Mouse (Mus musculus) left cerebral cortex, adult 9 months (tissue): Measurements from ENCODE around the gene Smc1b.
"Not testable (repeated sequence)": the region's sequence is repeated elsewhere in the genome, so short reads cannot be mapped to it uniquely, and the experiment has no call there.

Source experiments
- DNase-seq, 2 experiments: peaks; one replicate each; pipeline ENCODE4 v3.0.0; 2022; ENCODE audit warnings: low spot score in 2 of 2

Gene Smc1b

GRCm38 (mm10) chr15:85135143-85135542, 3.4 kb upstream of the Smc1b start:
- no peak for DNase-seq

- no peak for DNase-seq
Measured at GRCm38 (mm10) chr15:85132193-85132520, 393 bp upstream of the Smc1b start.

- no peak for DNase-seq
Measured at GRCm38 (mm10) chr15:85085641-85086040, 46.1 kb downstream of the Smc1b start.

GRCm38 (mm10) chr15:85072651-85073050, 59.1 kb downstream of the Smc1b start:
- DNase-seq, result no peak

GRCm38 (mm10) chr15:85070561-85070960, 61.2 kb downstream of the Smc1b start:
- peak in 1 of 2 experiments; percentile 65 for DNase-seq

GRCm38 (mm10) chr15:85063421-85063820, 68.3 kb downstream of the Smc1b start:
- no peak for DNase-seq

GRCm38 (mm10) chr15:85055186-85055585, 76.6 kb downstream of the Smc1b start:
- no peak for DNase-seq

- DNase-seq, result no peak
Measured at GRCm38 (mm10) chr15:85054098-85054497, 77.7 kb downstream of the Smc1b start.

GRCm38 (mm10) chr15:85049758-85050157, 82.0 kb downstream of the Smc1b start:
- no peak for DNase-seq

- no peak for DNase-seq
Measured at GRCm38 (mm10) chr15:85047865-85048264, 83.9 kb downstream of the Smc1b start.

- DNase-seq, result peak in 1 of 2 experiments; percentile 46
Measured at GRCm38 (mm10) chr15:85046230-85046950, 85.4 kb downstream of the Smc1b start.

- no peak for DNase-seq
Measured at GRCm38 (mm10) chr15:85043761-85044160, 88.0 kb downstream of the Smc1b start.

- DNase-seq, result no peak
Measured at GRCm38 (mm10) chr15:85043116-85043515, 88.6 kb downstream of the Smc1b start.

- DNase-seq, result peak; percentile 55 to 78
Measured at GRCm38 (mm10) chr15:85042361-85042954, 89.3 kb downstream of the Smc1b start.

GRCm38 (mm10) chr15:85041546-85042225, 90.1 kb downstream of the Smc1b start:
- no peak for DNase-seq

GRCm38 (mm10) chr15:85037343-85037690, 94.4 kb downstream of the Smc1b start:
- DNase-seq, result no peak

- DNase-seq, result peak; percentile 92 to 99
Measured at GRCm38 (mm10) chr15:85036566-85037342, 95.0 kb downstream of the Smc1b start.

GRCm38 (mm10) chr15:85033916-85034315, 97.8 kb downstream of the Smc1b start:
- DNase-seq, result not testable (repeated sequence)

- DNase-seq, result no peak
Measured at GRCm38 (mm10) chr15:85031866-85032265, 99.9 kb downstream of the Smc1b start.

GRCm38 (mm10) chr15:85030643-85031042, 101.1 kb downstream of the Smc1b start:
- not testable (repeated sequence) for DNase-seq

- not testable (repeated sequence) for DNase-seq
Measured at GRCm38 (mm10) chr15:85028648-85029047, 103.1 kb downstream of the Smc1b start, which contains the start of gene Fam118a. Gene Fam118a (plus strand): TSS chr15:85028948.

GRCm38 (mm10) chr15:85027740-85028139, 104.0 kb downstream of the Smc1b start:
- DNase-seq, result no peak
